Mouse (Mus musculus): ENCODE results near the gene 9530068E07Rik. TPM values are rescaled to one million over a fixed set of nuclear protein-coding genes. Genes with fewer than 3 reads are reported as not detected.

The 9530068E07Rik gene
- polyA plus RNA-seq, 1 experiment from 2014 or later: 124 TPM

- H3K27me3 ChIP-seq (replicated peaks; ENCODE audit: control insufficient read depth, insufficient read depth, low read length): no peaks in the 10 kb centered on the region
- DNase-seq (ENCODE audit: low spot score) (no peak), ATAC-seq (no peak)
- H3K36me3 ChIP-seq (ENCODE audit: control insufficient read depth, insufficient read depth, low read length): no peaks in the 10 kb centered on the region
- no peaks in the 10 kb centered on the region for H3K4me1 ChIP-seq (ENCODE audit: control insufficient read depth, insufficient read depth, low read length)
- 86% methylated on average over 6 of the region's 6 CpGs for WGBS
- no peak overlapping the region for H3K4me3 ChIP-seq (ENCODE audit: low read depth, low read length)
- H3K4me2 ChIP-seq (ENCODE audit: low read length): no peak overlapping the region
- no peak overlapping the region for H3K27ac ChIP-seq (ENCODE audit: low read depth, low read length)
- H3K9ac ChIP-seq (ENCODE audit: low read length): no peak overlapping the region
- H3K9me3 ChIP-seq (replicated peaks; ENCODE audit: control insufficient read depth, low read length): no peaks in the 10 kb centered on the region; the same call in 1 of the 2 replicates
Measured at GRCm38 (mm10) chr11:52429440-52429839, 33.2 kb downstream of the 9530068E07Rik start.

- Histone ChIP-seq H3K4me3 (ENCODE audit: low read depth, low read length) (no peak overlapping the region), H3K4me1 (ENCODE audit: control insufficient read depth, insufficient read depth, low read length) (no peaks in the 10 kb centered on the region), H3K9ac (ENCODE audit: low read length) (no peak overlapping the region), H3K36me3 (ENCODE audit: control insufficient read depth, insufficient read depth, low read length) (no peaks in the 10 kb centered on the region), H3K4me2 (ENCODE audit: low read length) (no peak overlapping the region), H3K9me3 (replicated peaks; ENCODE audit: control insufficient read depth, low read length) (no peaks in the 10 kb centered on the region; the same call in 1 of the 2 replicates), H3K27me3 (replicated peaks; ENCODE audit: control insufficient read depth, insufficient read depth, low read length) (no peaks in the 10 kb centered on the region), H3K27ac (ENCODE audit: low read depth, low read length) (no peak overlapping the region)
- peak; percentile 90 for ATAC-seq
- 12% methylated on average over 5 of the region's 5 CpGs for WGBS
- DNase-seq (ENCODE audit: low spot score): peak; percentile 94
Measured at GRCm38 (mm10) chr11:52431594-52431993, 35.4 kb downstream of the 9530068E07Rik start.

GRCm38 (mm10) chr11:52432148-52432547, 35.9 kb downstream of the 9530068E07Rik start:
- H3K27me3 ChIP-seq (replicated peaks; ENCODE audit: control insufficient read depth, insufficient read depth, low read length): no peaks in the 10 kb centered on the region
- H3K9me3 ChIP-seq (replicated peaks; ENCODE audit: control insufficient read depth, low read length): no peaks in the 10 kb centered on the region; the same call in 1 of the 2 replicates
- H3K36me3 ChIP-seq (ENCODE audit: control insufficient read depth, insufficient read depth, low read length): no peaks in the 10 kb centered on the region
- 0 out of 2 replicates have a peak overlapping the region, but pooled peaks have one; percentile 14 for H3K27ac ChIP-seq (ENCODE audit: low read depth, low read length)
- H3K9ac ChIP-seq (ENCODE audit: low read length): no peak overlapping the region
- DNase-seq (ENCODE audit: low spot score) (no peak), ATAC-seq (no peak)
- H3K4me1 ChIP-seq (ENCODE audit: control insufficient read depth, insufficient read depth, low read length): no peaks in the 10 kb centered on the region
- H3K4me2 ChIP-seq (ENCODE audit: low read length): no peak overlapping the region
- H3K4me3 ChIP-seq (ENCODE audit: low read depth, low read length): no peak overlapping the region
- WGBS: 80% methylated on average over 5 of the region's 5 CpGs

- Histone ChIP-seq H3K4me2 (ENCODE audit: low read length) (no peak overlapping the region), H3K4me3 (ENCODE audit: low read depth, low read length) (no peak overlapping the region), H3K9ac (ENCODE audit: low read length) (no peak overlapping the region), H3K27me3 (replicated peaks; ENCODE audit: control insufficient read depth, insufficient read depth, low read length) (no peaks in the 10 kb centered on the region), H3K36me3 (ENCODE audit: control insufficient read depth, insufficient read depth, low read length) (no peaks in the 10 kb centered on the region), H3K4me1 (ENCODE audit: control insufficient read depth, insufficient read depth, low read length) (no peaks in the 10 kb centered on the region), H3K27ac (ENCODE audit: low read depth, low read length) (no peak overlapping the region), H3K9me3 (replicated peaks; ENCODE audit: control insufficient read depth, low read length) (no peaks in the 10 kb centered on the region; the same call in 1 of the 2 replicates)
- DNase-seq (ENCODE audit: low spot score) (no peak), ATAC-seq (no peak)
- 79% methylated on average over 8 of the region's 8 CpGs for WGBS
Measured at GRCm38 (mm10) chr11:52433076-52433796, 37.0 kb downstream of the 9530068E07Rik start.

GRCm38 (mm10) chr11:52433797-52434195, 37.6 kb downstream of the 9530068E07Rik start:
- DNase-seq (ENCODE audit: low spot score) (no peak), ATAC-seq (no peak)
- Histone ChIP-seq H3K4me2 (ENCODE audit: low read length) (no peak overlapping the region), H3K4me3 (ENCODE audit: low read depth, low read length) (no peak overlapping the region), H3K4me1 (ENCODE audit: control insufficient read depth, insufficient read depth, low read length) (no peaks in the 10 kb centered on the region), H3K9me3 (replicated peaks; ENCODE audit: control insufficient read depth, low read length) (no peaks in the 10 kb centered on the region; the same call in 1 of the 2 replicates), H3K27me3 (replicated peaks; ENCODE audit: control insufficient read depth, insufficient read depth, low read length) (no peaks in the 10 kb centered on the region), H3K9ac (ENCODE audit: low read length) (no peak overlapping the region), H3K36me3 (ENCODE audit: control insufficient read depth, insufficient read depth, low read length) (no peaks in the 10 kb centered on the region), H3K27ac (ENCODE audit: low read depth, low read length) (no peak overlapping the region)
- WGBS: 40% methylated on average over 2 of the region's 2 CpGs

GRCm38 (mm10) chr11:52435466-52435865, 39.2 kb downstream of the 9530068E07Rik start:
- no peaks in the 10 kb centered on the region for H3K4me1 ChIP-seq (ENCODE audit: control insufficient read depth, insufficient read depth, low read length)
- H3K27me3 ChIP-seq (replicated peaks; ENCODE audit: control insufficient read depth, insufficient read depth, low read length): no peaks in the 10 kb centered on the region
- H3K9ac ChIP-seq (ENCODE audit: low read length): no peak overlapping the region
- H3K9me3 ChIP-seq (replicated peaks; ENCODE audit: control insufficient read depth, low read length): no peaks in the 10 kb centered on the region; the same call in 1 of the 2 replicates
- WGBS: 89% methylated on average over 5 of the region's 5 CpGs
- no peak overlapping the region for H3K4me2 ChIP-seq (ENCODE audit: low read length)
- no peak overlapping the region for H3K4me3 ChIP-seq (ENCODE audit: low read depth, low read length)
- H3K27ac ChIP-seq (ENCODE audit: low read depth, low read length): no peak overlapping the region
- DNase-seq (ENCODE audit: low spot score) (no peak), ATAC-seq (no peak)
- no peaks in the 10 kb centered on the region for H3K36me3 ChIP-seq (ENCODE audit: control insufficient read depth, insufficient read depth, low read length)

- H3K27ac ChIP-seq (ENCODE audit: low read depth, low read length): no peak overlapping the region
- WGBS: 23% methylated on average over 10 of the region's 10 CpGs
- ATAC-seq: no peak
- no peaks in the 10 kb centered on the region for H3K4me1 ChIP-seq (ENCODE audit: control insufficient read depth, insufficient read depth, low read length)
- H3K9ac ChIP-seq (ENCODE audit: low read length): no peak overlapping the region
- H3K27me3 ChIP-seq (replicated peaks; ENCODE audit: control insufficient read depth, insufficient read depth, low read length): no peaks in the 10 kb centered on the region
- no peak overlapping the region for H3K4me3 ChIP-seq (ENCODE audit: low read depth, low read length)
- H3K36me3 ChIP-seq (ENCODE audit: control insufficient read depth, insufficient read depth, low read length): no peaks in the 10 kb centered on the region
- no peak overlapping the region for H3K4me2 ChIP-seq (ENCODE audit: low read length)
- no peak for DNase-seq (ENCODE audit: low spot score)
- no peaks in the 10 kb centered on the region; the same call in 1 of the 2 replicates for H3K9me3 ChIP-seq (replicated peaks; ENCODE audit: control insufficient read depth, low read length)
Measured at GRCm38 (mm10) chr11:52437123-52437522, 40.9 kb downstream of the 9530068E07Rik start.

GRCm38 (mm10) chr11:52441096-52441495, 44.9 kb downstream of the 9530068E07Rik start:
- H3K4me2 ChIP-seq (ENCODE audit: low read length): no peak overlapping the region
- no peaks in the 10 kb centered on the region for H3K36me3 ChIP-seq (ENCODE audit: control insufficient read depth, insufficient read depth, low read length)
- no peaks in the 10 kb centered on the region for H3K9me3 ChIP-seq (replicated peaks; ENCODE audit: control insufficient read depth, low read length)
- no peak for ATAC-seq
- H3K27me3 ChIP-seq (replicated peaks; ENCODE audit: control insufficient read depth, insufficient read depth, low read length): no peaks in the 10 kb centered on the region
- H3K27ac ChIP-seq (ENCODE audit: low read depth, low read length): no peak overlapping the region
- WGBS: 63% methylated on average over 2 of the region's 2 CpGs
- H3K4me1 ChIP-seq (ENCODE audit: control insufficient read depth, insufficient read depth, low read length): no peaks in the 10 kb centered on the region
- no peak for DNase-seq (ENCODE audit: low spot score)
- no peak overlapping the region for H3K9ac ChIP-seq (ENCODE audit: low read length)
- H3K4me3 ChIP-seq (ENCODE audit: low read depth, low read length): no peak overlapping the region

GRCm38 (mm10) chr11:52447242-52447641, 51.0 kb downstream of the 9530068E07Rik start:
- Histone ChIP-seq H3K27ac (ENCODE audit: low read depth, low read length) (no peak overlapping the region), H3K9me3 (replicated peaks; ENCODE audit: control insufficient read depth, low read length) (no peaks in the 10 kb centered on the region), H3K9ac (ENCODE audit: low read length) (no peak overlapping the region), H3K27me3 (replicated peaks; ENCODE audit: control insufficient read depth, insufficient read depth, low read length) (no peaks in the 10 kb centered on the region), H3K4me2 (ENCODE audit: low read length) (no peak overlapping the region), H3K36me3 (ENCODE audit: control insufficient read depth, insufficient read depth, low read length) (no peaks in the 10 kb centered on the region), H3K4me1 (ENCODE audit: control insufficient read depth, insufficient read depth, low read length) (0 out of 2 replicates have a peak, but pooled peaks cover 2% of the 10 kb centered on the region), H3K4me3 (ENCODE audit: low read depth, low read length) (no peak overlapping the region)
- 15% methylated on average over 4 of the region's 4 CpGs for WGBS
- DNase-seq (ENCODE audit: low spot score) (peak; percentile 87), ATAC-seq (peak; percentile 92)
